Mouse (Mus musculus) brain, adult 2 months (tissue): ENCODE measurements around the gene Fam25c.
A peak's percentile ranks its signal among the peaks of the same experiment; 100 is the strongest.
"Not testable (repeated sequence)": the region's sequence is repeated elsewhere in the genome, so short reads cannot be mapped to it uniquely, and the experiment has no call there.

Experiments
- DNase-seq: peaks from one replicate; pipeline ENCODE4 v3.0.0; 2011; ENCODE audit warnings: low read depth, low spot score

The Fam25c gene

DNA sequence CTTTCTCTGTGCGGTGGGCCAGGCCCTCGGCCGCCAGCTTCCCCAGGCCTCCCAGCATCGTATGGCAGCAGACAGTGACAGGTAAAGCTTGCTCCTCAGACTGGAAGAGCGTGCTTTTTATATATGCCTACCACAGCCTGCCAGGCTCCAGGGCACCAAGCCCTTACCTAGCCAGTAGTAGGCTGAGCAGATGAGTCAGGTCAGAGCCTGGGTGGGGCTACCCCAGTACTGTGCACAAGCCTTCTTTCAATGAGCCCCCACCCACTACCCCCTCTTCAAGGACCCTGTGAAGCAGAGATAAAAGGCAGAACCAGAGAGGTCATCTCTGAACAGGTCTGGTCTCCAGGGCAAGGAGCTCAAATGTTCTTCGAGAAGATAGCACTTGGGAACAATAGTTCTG is at the start of gene Fam25c:
Fam25c (minus strand) TSS at position 133 of the 400 bp plus-strand sequence.
- DNase-seq: no peak

DNA sequence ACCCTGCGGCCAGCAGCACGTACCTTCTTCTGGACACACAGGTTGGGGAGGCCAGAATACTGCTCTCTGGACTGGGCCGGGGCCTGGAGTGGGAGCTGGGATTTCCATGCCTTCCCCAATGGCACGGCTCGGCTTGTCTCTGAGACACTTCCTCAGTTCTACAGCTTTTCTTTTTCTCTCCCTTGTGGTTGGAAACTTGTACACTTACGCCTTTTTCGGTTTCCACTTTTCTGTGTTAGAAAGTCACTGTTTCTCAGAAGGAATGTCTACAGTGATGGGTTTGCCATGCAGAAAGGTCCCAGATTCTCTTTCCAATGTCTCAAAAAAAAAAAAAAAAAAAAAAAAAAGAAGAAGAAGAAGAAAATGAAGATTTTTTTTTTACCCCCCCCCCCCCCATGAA is 48.2 kb upstream of the Fam25c start:
- no peak for DNase-seq

DNA sequence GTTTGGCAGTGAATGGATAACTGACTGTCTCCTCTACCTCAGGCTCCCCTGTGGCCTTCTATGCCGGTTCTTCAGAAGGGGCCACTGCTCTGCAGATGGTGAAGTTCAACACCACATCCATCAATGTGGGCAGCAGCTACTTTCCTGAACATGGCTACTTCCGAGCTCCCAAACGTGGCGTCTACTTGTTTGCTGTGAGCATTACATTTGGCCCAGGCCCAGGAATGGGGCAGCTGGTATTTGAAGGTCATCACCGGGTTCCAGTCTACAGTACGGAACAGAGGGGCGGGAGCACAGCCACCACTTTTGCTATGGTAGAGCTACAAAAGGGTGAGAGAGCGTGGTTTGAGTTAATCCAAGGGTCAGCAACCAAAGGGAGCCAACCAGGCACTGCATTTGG is 47.6 kb upstream of the Fam25c start:
- no peak for DNase-seq

DNA sequence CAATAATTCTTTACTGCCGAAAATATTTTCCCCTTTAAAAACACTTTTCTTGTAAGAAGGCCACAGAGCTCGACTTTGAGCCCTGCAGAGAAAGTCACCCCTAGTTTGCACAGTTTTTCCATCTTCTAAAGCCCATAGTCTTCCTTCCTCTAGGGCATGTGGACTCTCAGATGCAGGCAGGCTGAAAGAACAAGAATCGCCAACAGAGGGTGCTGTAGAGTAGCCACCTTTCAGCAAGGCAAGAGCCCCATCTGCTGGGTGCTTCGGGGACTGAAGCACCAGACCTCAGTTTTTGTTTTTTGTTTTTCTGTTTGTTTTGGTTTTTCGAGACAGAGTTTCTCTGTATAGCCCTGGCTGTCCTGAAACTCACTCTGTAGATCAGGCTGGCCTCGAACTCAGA is 45.9 kb upstream of the Fam25c start:
- DNase-seq: peak; percentile 88

DNA sequence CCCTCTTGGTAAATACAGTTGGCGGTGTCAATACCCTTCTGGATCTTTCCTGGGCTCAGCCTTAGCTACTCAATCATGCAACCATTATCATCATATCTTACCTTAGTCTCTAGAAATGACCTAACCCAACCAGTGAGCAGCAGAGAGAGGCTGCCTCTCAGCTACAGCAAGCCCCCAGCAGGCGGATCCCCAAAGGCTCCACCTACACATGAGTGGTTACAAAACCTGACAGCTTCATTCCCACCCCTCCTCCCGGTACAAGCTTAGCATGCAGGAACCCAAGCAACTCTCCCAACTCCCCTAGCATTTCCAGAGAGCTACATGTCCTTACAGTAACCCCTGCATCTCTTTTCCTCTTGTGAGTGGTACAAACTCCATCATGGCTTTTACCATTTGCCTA is 44.8 kb upstream of the Fam25c start:
- DNase-seq: peak; percentile 15

DNA sequence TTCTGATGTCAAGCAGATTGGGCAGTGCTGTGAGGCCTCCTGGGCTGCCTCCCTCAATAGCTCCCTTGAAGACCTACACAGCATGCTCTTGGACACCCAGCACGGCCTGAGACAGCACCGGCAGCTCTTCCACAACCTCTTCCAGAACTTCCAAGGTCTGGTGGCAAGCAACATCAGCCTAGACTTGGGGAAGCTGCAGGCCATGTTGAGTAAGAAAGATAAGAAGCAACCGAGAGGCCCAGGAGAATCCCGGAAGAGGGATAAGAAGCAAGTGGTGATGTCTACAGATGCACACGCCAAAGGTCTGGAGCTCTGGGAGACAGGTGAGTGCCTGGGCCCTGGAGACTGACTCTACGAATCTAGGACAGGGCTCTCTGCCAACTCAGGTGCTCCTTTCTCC is 44.1 kb upstream of the Fam25c start:
- no peak for DNase-seq

DNA sequence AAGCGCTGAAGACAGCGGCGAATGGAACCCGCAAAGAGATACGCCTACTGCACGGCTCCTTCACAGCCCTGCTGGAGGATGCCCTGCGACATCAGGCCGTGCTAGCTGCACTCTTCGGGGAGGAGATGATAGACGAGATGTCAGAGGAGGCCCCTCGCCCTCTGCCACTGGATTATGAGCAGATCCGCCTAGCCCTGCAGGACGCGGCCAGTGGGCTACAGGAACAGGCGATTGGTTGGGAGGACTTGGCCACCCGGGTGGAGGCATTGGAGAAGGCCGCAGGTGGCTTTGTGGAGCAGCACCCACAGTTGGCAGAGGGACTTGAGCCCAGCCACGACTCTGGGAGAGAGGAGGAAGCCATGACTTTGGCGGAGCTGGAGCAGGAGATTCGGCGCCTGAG is 43.7 kb upstream of the Fam25c start:
- DNase-seq: no peak

DNA sequence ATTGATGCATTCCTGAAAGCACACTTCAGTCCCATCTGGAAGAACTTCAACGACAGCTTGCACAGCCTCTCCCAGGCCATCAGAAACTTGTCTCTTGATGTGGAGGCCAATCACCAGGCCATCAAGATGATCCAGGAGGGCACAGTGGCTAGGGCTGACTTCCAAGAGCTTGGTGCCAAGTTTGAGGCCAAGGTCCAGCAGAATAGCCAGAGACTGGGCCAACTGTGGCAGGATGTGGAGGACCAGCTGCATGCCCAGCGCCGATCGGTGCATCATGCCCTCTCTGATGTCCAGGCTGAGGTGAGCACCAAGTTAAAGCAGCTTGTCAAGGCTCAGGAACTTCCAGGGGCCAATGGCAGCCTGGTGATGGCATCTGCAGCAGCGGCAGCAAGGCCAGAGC is 42.6 kb upstream of the Fam25c start:
- no peak for DNase-seq

DNA sequence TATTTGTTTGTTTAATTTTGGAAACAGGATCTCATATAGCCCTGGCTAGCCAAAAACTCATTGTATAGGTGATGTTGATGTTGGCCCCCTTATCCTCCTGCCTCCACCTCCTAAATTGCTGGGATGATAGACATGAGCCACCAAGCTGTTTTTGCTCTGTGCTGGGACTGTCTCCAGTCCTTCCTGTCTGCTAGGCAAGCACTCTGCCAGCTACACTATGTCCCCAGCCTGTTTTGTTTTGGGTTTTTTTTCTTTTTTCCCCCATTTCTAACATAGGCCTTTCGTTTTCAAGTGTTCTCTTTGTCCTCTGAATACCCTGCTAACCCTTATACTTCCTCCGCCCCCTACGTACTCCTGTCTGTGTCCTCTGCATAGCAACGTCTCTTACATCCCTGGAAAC is 38.1 kb upstream of the Fam25c start:
- no peak for DNase-seq

DNA sequence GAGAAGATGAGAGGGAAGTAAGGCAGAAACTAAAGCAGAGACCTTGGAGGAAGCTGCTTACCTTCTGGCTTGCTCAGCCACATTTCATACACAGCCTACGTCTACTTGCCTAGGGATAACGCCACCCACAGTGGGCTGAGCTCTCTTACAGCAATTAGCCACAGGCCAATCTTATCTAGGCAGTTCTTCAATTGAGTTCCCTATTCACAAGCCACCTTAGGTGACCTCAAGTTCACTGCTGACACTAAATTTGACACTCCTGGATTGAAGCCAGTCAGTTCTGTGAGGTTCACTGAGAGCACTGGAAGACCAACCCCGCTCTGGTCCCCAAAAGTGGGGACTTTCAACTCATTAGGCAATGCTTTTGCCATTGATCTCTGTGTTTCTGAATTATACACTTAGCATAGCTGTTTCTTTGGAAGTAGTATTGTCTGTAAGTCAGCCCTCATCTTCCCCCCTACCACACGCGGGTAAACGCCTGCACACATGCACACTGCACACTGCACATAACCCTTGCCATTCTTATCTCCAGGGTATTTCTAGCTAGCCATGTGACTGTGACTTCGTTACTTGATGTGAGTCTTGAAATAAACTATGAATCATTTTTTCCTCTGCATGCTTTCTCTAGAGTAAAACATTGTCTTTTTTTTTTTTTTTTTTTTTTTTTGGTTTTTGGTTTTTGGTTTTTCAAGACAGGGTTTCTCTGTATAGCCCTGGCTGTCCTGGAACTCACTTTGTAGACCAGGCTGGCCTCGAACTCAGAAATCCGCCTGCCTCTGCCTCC is 27.9 kb upstream of the Fam25c start:
- no peak for DNase-seq

DNA sequence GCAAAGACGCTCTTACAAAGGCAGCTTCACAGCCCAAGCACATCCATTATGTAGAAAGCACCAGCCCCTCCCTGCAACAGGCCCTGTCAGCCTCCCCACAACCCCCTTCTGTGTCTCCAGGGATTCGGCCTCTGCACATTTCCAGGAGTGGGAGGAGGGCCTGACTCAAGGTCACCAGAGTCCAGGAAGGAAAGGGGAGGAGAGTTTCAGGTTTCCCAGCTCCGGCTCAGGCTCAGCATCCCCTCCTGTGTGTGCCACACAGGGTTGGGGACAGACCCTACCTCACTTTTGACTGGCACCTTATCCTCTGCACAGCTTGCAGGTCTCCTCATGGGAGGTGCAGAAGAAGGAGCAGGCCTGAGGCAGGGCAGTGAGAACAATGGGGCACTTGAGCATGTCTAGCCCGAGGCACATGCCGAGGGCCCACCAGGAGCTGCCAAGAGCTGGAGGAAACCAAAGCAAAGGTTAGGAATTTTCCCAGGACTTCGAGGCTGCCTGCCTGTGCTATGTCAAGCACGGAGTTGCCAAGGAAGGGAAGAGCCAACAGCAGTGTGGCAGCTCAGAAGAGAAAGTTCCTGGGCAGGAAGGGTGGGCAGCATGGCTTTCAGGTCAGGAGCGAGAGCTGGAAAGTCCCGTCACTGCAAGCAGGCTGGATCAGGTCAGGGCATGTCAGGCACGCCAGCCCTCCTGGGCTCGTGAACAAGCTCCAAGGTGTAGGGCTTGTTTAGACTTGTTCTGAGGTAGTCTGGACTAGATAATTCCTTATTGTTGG is 23.5 kb upstream of the Fam25c start:
- DNase-seq: no peak

DNA sequence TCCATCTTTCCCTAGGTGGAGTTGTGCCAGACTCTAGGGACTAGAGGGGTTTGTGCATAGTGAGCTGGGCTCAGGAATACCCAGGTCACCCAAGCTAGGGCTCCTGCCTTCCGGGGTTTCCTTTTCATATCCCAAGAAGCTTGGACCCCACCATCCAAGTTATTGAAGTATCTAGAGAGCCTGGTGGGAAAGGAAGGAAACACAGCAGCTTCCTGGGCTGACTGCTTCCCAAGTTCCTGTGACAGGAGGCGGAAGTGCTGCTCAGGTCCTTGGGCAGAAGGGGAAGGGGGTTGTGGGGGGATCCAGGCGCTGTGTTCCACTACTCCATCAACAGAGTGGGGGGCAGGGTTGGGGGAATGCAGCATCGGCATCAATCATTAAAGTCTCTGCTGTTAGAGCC is 21.9 kb upstream of the Fam25c start:
- DNase-seq: no peak

DNA sequence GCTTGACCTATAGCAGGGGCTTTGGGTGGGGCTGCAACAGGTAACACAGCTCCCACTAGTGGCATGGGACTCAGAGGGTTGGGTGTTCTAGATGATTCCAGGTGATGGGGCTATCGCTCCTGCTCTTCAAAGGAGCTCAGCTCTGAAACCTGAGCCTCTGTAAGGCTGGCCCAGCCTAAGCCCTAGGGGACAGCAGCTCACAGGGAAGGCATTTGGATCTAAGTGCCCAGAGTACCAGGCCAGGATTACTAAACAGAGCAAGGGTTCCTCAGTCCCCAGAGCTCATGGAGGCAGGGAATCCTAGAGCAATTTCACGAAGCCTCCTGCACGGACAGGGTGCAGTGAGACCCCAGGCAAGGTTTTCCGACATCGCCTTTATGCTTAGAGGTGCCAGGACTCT is 20.7 kb upstream of the Fam25c start:
- no peak for DNase-seq

DNA sequence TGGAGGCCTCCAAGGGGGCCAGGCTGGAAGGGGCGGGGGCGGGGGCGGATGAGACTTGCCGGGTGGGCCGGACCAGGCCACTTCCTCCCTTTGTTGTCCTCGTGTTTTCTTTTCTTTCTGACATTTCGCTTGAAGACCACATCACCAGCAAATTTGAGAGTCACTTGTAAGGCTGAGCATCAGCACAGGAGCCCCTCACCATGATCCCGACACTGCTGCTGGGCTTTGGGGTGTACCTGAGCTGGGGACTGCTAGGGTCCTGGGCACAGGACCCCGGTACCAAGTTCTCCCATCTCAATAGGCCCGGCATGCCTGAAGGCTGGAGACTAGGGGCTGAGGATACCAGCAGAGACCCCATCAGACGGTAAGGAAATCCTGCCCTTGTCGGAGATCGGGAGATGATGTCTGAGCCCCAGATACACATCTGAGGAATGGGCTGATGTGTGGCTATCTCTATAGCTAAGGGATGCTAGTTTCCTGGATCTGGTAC is 20.2 kb upstream of the Fam25c start, which contains the start of gene Mmrn2:
Mmrn2 (plus strand) TSS at position 51 of the 490 bp plus-strand sequence.
- no peak for DNase-seq

DNA sequence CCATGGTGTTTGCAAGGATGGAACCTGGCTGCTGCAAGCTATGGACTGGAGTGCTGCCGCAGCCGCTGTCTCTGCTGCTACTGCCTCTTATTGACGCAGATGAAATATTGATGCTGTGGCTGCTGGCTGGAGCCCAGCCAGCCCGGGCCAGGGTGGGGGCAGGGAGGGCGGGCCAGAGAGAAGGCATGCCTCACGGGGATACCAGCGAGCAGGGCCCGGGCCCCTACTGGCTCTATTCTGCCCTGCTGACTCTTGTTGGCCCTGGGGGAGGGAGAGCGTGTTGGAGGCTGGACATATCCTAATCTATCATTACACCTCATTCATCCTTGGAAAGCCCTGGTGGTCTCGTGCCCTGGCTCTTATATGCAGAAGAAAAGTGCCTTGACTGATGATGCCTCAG is 19.3 kb upstream of the Fam25c start, which contains the start of gene Sncg:
Sncg (minus strand) TSS at position 213 of the 400 bp plus-strand sequence.
- no peak for DNase-seq

DNA sequence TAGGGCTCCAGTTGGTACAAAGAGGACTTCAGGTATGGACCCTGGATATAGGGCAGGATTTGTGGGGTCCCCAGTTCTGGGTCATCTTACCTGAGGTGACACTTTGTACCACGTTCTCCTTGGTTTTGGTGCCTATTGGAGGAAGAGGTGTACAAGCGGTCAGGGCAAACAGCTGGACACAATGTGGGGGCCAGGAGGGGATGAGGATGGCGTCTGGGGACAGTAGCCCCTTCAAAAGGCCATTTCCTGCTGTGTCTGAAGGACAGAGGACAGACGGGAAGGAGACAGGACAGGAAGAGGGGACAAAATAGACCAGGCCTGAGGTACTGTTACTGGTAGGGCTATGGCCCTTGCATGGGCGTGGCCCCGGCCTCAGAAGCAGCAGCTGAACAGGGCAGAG is 18.3 kb upstream of the Fam25c start:
- DNase-seq: no peak

DNA sequence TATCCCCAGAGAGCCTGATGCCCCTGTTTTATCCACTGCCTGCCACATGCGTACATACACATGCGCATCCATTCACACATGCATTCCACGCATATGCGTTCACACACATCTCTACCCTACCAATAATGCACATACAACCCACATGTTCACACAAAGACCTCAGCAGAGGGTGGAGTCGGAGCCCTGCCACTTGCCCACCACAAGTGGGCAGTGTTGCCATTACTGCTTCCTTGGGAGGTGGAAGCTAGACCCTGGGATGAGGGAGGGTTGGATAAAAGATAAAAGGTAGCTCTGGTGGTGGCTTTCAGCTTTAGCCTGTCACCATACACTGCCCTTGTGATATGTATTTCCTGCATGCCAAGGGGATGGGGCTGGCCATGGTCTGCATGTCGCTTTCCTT is 17.4 kb upstream of the Fam25c start:
- DNase-seq: peak; percentile 26

DNA sequence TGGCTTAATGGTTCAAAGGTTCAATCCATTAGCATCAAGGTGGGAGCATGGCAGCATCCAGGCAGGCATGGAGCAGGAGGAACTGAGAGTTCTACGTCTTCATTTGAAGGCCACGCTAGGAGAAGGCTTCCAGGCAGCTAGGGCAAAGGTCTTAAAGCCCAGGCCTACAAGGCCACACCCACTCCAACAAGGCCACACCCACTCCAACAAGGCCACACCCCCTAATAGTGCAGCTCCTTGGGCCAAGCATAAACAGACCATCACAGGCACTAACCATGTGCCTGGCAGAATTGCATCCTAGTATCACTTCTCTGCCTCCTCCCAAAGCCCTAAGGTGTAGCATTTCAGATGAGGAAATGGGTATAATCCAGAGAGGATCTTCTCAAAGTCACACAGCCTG is 16.5 kb upstream of the Fam25c start:
- DNase-seq: no peak

DNA sequence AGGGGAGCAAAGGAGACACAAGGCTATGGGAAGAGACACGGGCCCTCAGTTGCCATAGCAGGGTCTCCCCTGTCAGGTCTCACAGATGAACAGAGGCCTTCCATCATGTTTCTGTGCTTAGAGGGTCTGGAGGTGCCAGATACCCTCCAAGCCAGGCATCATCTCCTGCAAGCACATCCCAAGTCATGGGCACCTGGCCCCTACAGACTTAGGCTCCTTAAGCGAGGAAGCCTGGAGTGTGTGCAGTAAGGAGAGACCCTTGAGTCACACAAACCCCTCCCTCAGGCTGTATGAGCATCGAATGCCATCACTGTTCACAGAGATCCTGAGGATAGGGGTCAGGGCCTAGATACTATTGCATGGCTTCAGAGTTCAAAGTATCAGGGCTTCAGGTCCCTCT is 15.7 kb upstream of the Fam25c start:
- no peak for DNase-seq

DNA sequence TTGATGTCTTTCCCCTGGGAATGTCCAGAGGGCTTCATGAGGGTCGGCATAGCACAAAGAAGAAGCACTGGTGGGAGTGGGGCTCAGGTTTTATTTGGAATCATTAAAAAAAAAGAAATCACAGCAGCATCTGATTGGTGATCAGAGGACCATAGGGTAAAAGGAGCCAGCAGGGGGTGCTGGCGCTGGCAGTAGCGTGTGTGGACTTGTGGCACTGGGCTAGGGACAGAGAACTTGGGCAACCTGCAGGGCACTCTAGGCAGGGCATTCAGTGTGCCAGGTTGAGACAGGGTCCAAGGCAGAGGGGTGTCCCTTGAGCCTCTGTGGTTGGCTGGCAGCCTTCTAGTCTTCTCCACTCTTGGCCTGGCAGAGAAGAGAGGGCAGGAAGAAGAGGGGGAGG is 15.0 kb upstream of the Fam25c start:
- no peak for DNase-seq

DNA sequence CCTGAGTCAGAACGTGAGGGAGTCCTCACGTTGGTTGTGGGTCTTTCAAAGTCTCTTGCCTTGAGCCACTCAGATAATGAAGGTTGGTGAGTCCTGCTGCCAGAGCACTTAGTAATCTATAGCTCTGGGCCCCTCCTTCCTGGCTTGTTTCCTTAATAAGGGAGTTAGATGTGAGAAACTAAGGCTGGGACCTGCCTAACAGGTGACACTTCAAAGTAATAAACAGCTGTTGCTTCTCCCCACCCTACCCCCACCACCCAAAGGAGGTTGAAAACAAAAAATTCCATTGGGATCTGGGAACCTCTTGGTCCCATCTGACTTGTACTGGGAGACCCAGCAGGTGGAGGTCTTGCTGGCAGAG is 9.9 kb upstream of the Fam25c start:
- no peak for DNase-seq

DNA sequence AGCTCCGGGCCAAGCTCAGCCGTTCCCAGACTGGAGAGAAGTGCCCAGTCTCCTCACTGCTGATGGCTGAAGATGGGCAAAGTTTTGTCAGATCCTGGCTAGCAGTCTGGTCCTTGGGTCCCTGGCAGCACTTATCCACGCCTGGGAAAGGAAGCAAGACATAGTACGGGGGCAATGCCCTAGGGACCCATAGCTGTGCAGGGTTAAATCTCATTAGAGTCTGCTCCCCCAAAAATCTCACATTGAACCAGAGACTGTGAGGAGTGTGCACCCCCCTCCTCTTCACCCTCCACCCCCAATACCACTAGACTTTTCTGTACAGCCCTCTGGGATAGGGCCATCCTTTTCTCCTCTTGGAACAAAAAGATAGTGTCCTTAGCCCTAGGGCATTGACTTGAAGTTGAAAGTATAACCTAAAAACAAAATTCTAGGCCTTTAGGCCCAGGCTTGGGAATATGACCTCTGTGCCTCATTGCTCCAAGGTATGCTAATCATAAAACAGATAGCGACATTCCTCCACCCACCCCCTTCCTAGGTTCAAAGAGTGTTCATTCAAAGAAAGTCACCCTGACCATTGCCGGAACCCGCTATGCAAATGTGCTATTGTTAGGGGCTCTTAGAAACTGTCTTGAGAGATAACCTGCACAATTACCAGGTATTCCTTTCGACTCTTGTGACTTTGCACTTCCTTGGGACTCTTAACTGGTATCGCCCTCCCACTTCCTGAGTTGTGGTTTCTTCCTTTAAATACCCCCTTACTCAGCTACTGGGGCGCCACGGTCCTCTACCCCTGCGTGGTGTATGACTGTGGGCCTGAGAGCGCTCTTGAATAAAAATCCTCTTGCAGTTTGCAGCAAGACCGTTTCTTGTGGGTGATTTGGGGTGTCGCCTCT is 9.3 kb upstream of the Fam25c start:
- not testable (repeated sequence) for DNase-seq
